Mouse (Mus musculus) gastrocnemius, adult 8-10 months (tissue): ENCODE measurements around the gene Lrit2. TPM values are rescaled to one million over a fixed set of nuclear protein-coding genes. Genes with fewer than 3 reads are reported as not detected.

Experiments
- DNase-seq, 2 experiments: peaks; one replicate each; pipeline ENCODE4 v3.0.0; 2022; ENCODE audit warnings: low spot score in 2 of 2
- total RNA-seq, 4 experiments: library from RNA; stranded (reverse); gene quantifications; 2 replicates each; pipeline ENCODE4 v1.2.4; 2022

The Lrit2 gene
- total RNA-seq, 4 experiments from 2014 or later: not detected

- DNase-seq: no peak
Observed at GRCm38 (mm10) chr14:37111371-37111770, 43.6 kb downstream of the Lrit2 start.

GRCm38 (mm10) chr14:37112931-37113330 is 45.2 kb downstream of the Lrit2 start:
- no peak for DNase-seq

GRCm38 (mm10) chr14:37113922-37114321 is 46.2 kb downstream of the Lrit2 start, which contains the start of gene 2610528A11Rik:
TSS of gene 2610528A11Rik (minus strand) at chr14:37114022.
- DNase-seq: no peak

GRCm38 (mm10) chr14:37119233-37119632 is 51.5 kb downstream of the Lrit2 start:
- DNase-seq: no peak

Other genes with a start within 250 kb of the Lrit2 start
- gene Ccser2, start 99.2 kb upstream of the Lrit2 start, total RNA-seq: 10 to 100 TPM; 62.5 to 78.0 (median 72.6) TPM
- not detected for gene Rgr, start 19.0 kb upstream of the Lrit2 start, total RNA-seq
- gene Lrit1, start 13.1 kb upstream of the Lrit2 start, total RNA-seq: not detected
- gene Cdhr1, start 30.4 kb downstream of the Lrit2 start, total RNA-seq: not detected
- gene 2610528A11Rik, start 46.1 kb downstream of the Lrit2 start, total RNA-seq: 1 to 10 TPM in 1 of 4 experiments, under 1 TPM in 3; 0.54 to 1.1 (median 0.69) TPM
- 100 to 1,000 TPM; 395 to 493 (median 424) TPM for gene Ghitm, start 67.3 kb downstream of the Lrit2 start, total RNA-seq